Mouse (Mus musculus): ENCODE data around the gene Aloxe3. TPM values are rescaled to one million over a fixed set of nuclear protein-coding genes. Genes with fewer than 3 reads are reported as not detected.

Gene Aloxe3
- polyA plus RNA-seq, 1 experiment = 0.01 TPM

- Histone ChIP-seq H3K79me2 (ENCODE audit: control insufficient read depth, insufficient read depth) (no peaks in the 10 kb centered on the region), H3K36me3 (ENCODE audit: control insufficient read depth, insufficient read depth) (no peaks in the 10 kb centered on the region), H3K4me2 (ENCODE audit: low read depth) (no peak overlapping the region), H3ac (ENCODE audit: control insufficient read depth, insufficient read length) (no peak overlapping the region), H3K4me3 (no peak overlapping the region), H3K27me3 (ENCODE audit: control insufficient read depth, insufficient read depth, insufficient read length) (peaks cover 11% of the 10 kb centered on the region)
- no peak for TF ChIP-seq POLR2A (IDR thresholded peaks at IDR 0.05; ENCODE audit: insufficient read length, low read depth)
- no peak for TF ChIP-seq CEBPB (IDR thresholded peaks at IDR 0.05; ENCODE audit: insufficient read depth, poor library complexity, severe bottlenecking)
- no peak for TF ChIP-seq E2F4 (IDR thresholded peaks at IDR 0.05; ENCODE audit: insufficient read depth)
- TF ChIP-seq MYOD1 (IDR thresholded peaks at IDR 0.05; ENCODE audit: control insufficient read depth in 1 of 3, insufficient read length in 2 of 3, low read depth in 2 of 3) = no peak
- no peak for TF ChIP-seq TCF3 (IDR thresholded peaks at IDR 0.05; ENCODE audit: insufficient read length, low read depth)
- TF ChIP-seq MYOG (IDR thresholded peaks at IDR 0.05; ENCODE audit: control insufficient read depth in 1 of 3, insufficient read depth in 1 of 3, insufficient read length in 2 of 3, low read depth in 2 of 3) = no peak
- no peak for TF ChIP-seq USF1 (IDR thresholded peaks at IDR 0.05; ENCODE audit: low read depth)
- TF ChIP-seq POLR2AphosphoS2 (IDR thresholded peaks at IDR 0.05; ENCODE audit: insufficient read length, low read depth) = no peak
- TF ChIP-seq MAX (IDR thresholded peaks at IDR 0.05; ENCODE audit: low read depth) = no peak
- TF ChIP-seq SRF (IDR thresholded peaks at IDR 0.05; ENCODE audit: control insufficient read depth, insufficient read length, low read depth) = no peak
- no peak for TF ChIP-seq REST (IDR thresholded peaks at IDR 0.05; ENCODE audit: insufficient read depth, insufficient read length)
- no peak for TF ChIP-seq TCF12 (IDR thresholded peaks at IDR 0.05; ENCODE audit: insufficient read depth, poor library complexity, severe bottlenecking)
Measured at GRCm38 (mm10) chr11:69185936-69186335, 60.2 kb downstream of the Aloxe3 start.

- H3K4me2 ChIP-seq (ENCODE audit: low read depth) = no peak overlapping the region
- H3ac ChIP-seq (ENCODE audit: control insufficient read depth, insufficient read length) = no peak overlapping the region
- H3K27me3 ChIP-seq (ENCODE audit: control insufficient read depth, insufficient read depth, insufficient read length) = peaks cover 29% of the 10 kb centered on the region
- no peaks in the 10 kb centered on the region for H3K79me2 ChIP-seq (ENCODE audit: control insufficient read depth, insufficient read depth)
- no peaks in the 10 kb centered on the region for H3K36me3 ChIP-seq (ENCODE audit: control insufficient read depth, insufficient read depth)
- TF ChIP-seq E2F4 (IDR thresholded peaks at IDR 0.05; ENCODE audit: insufficient read depth) = no peak
- TF ChIP-seq POLR2A (IDR thresholded peaks at IDR 0.05; ENCODE audit: insufficient read length, low read depth) = no peak
- no peak for TF ChIP-seq TCF3 (IDR thresholded peaks at IDR 0.05; ENCODE audit: insufficient read length, low read depth)
- no peak for TF ChIP-seq MYOG (IDR thresholded peaks at IDR 0.05; ENCODE audit: control insufficient read depth in 1 of 3, insufficient read depth in 1 of 3, insufficient read length in 2 of 3, low read depth in 2 of 3)
- TF ChIP-seq REST (IDR thresholded peaks at IDR 0.05; ENCODE audit: insufficient read depth, insufficient read length) = no peak
- TF ChIP-seq MAX (IDR thresholded peaks at IDR 0.05; ENCODE audit: low read depth) = no peak
- no peak for TF ChIP-seq POLR2AphosphoS2 (IDR thresholded peaks at IDR 0.05; ENCODE audit: insufficient read length, low read depth)
- H3K4me3 ChIP-seq = no peak overlapping the region
Measured at GRCm38 (mm10) chr11:69192840-69193239, 67.1 kb downstream of the Aloxe3 start.

DNA sequence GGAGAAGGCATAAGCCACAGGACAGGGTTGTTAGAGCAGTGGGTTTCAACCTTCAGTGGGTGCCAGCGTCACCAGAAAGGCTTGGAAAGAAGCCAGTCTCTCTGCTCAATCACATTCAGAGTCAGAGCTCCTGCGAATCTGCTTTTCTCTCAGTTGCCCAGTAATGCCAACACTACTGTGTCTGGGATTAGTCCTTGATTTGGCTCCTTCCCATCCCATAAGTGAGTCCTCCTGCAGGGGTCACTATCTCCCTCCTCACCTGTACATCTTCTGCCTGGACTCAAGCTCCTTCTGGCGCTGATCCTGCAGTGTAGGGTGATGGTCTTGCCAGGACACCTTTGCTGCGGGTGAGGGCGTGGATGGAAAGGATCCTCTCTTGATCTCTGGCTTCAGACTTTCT is 71.1 kb downstream of the Aloxe3 start:
- Histone ChIP-seq H3K27me3 (ENCODE audit: control insufficient read depth, insufficient read depth, insufficient read length) (peaks cover 42% of the 10 kb centered on the region), H3K4me3 (no peak overlapping the region), H3K79me2 (ENCODE audit: control insufficient read depth, insufficient read depth) (no peaks in the 10 kb centered on the region), H3K36me3 (ENCODE audit: control insufficient read depth, insufficient read depth) (no peaks in the 10 kb centered on the region), H3ac (ENCODE audit: control insufficient read depth, insufficient read length) (no peak overlapping the region), H3K4me2 (ENCODE audit: low read depth) (no peak overlapping the region)
- TF ChIP-seq POLR2AphosphoS2 (IDR thresholded peaks at IDR 0.05; ENCODE audit: insufficient read length, low read depth) (no peak), MYOG (IDR thresholded peaks at IDR 0.05; ENCODE audit: control insufficient read depth in 1 of 3, insufficient read depth in 1 of 3, insufficient read length in 2 of 3, low read depth in 2 of 3) (no peak), E2F4 (IDR thresholded peaks at IDR 0.05; ENCODE audit: insufficient read depth) (no peak), TCF12 (IDR thresholded peaks at IDR 0.05; ENCODE audit: insufficient read depth, poor library complexity, severe bottlenecking) (no peak), SRF (IDR thresholded peaks at IDR 0.05; ENCODE audit: control insufficient read depth, insufficient read length, low read depth) (no peak), POLR2A (IDR thresholded peaks at IDR 0.05; ENCODE audit: insufficient read length, low read depth) (no peak), USF1 (IDR thresholded peaks at IDR 0.05; ENCODE audit: low read depth) (no peak), MYOD1 (IDR thresholded peaks at IDR 0.05; ENCODE audit: control insufficient read depth in 1 of 3, insufficient read length in 2 of 3, low read depth in 2 of 3) (no peak), CEBPB (IDR thresholded peaks at IDR 0.05; ENCODE audit: insufficient read depth, poor library complexity, severe bottlenecking) (no peak), REST (IDR thresholded peaks at IDR 0.05; ENCODE audit: insufficient read depth, insufficient read length) (no peak), MAX (IDR thresholded peaks at IDR 0.05; ENCODE audit: low read depth) (no peak), TCF3 (IDR thresholded peaks at IDR 0.05; ENCODE audit: insufficient read length, low read depth) (no peak)

GRCm38 (mm10) chr11:69197194-69197593 is 71.5 kb downstream of the Aloxe3 start:
- Histone ChIP-seq H3K27me3 (ENCODE audit: control insufficient read depth, insufficient read depth, insufficient read length) (peaks cover 46% of the 10 kb centered on the region), H3K4me3 (no peak overlapping the region)

GRCm38 (mm10) chr11:69197743-69198142 is 72.0 kb downstream of the Aloxe3 start, which contains the start of gene Alox8:
Alox8 (minus strand) TSS chr11:69197843.
- peaks cover 50% of the 10 kb centered on the region for H3K27me3 ChIP-seq (ENCODE audit: control insufficient read depth, insufficient read depth, insufficient read length)
- H3K4me3 ChIP-seq = no peak within 1 kb of the TSS

More at GRCm38 (mm10) chr11:69197194-69197593, 71.5 kb downstream of the Aloxe3 start:
- Histone ChIP-seq H3ac (ENCODE audit: control insufficient read depth, insufficient read length) (no peak overlapping the region), H3K4me2 (ENCODE audit: low read depth) (no peak overlapping the region), H3K36me3 (ENCODE audit: control insufficient read depth, insufficient read depth) (no peaks in the 10 kb centered on the region), H3K79me2 (ENCODE audit: control insufficient read depth, insufficient read depth) (no peaks in the 10 kb centered on the region)
- TF ChIP-seq TCF3 (IDR thresholded peaks at IDR 0.05; ENCODE audit: insufficient read length, low read depth) = no peak

More at GRCm38 (mm10) chr11:69197743-69198142, 72.0 kb downstream of the Aloxe3 start, which contains the start of gene Alox8:
- TF ChIP-seq MYOD1 (IDR thresholded peaks at IDR 0.05; ENCODE audit: control insufficient read depth in 1 of 3, insufficient read length in 2 of 3, low read depth in 2 of 3) = no peak
- no peak for TF ChIP-seq MYOG (IDR thresholded peaks at IDR 0.05; ENCODE audit: control insufficient read depth in 1 of 3, insufficient read depth in 1 of 3, insufficient read length in 2 of 3, low read depth in 2 of 3)
- Histone ChIP-seq H3K4me2 (ENCODE audit: low read depth) (no peak within 1 kb of the TSS), H3K79me2 (ENCODE audit: control insufficient read depth, insufficient read depth) (no peaks in the 10 kb centered on the region), H3ac (ENCODE audit: control insufficient read depth, insufficient read length) (no peak within 1 kb of the TSS), H3K36me3 (ENCODE audit: control insufficient read depth, insufficient read depth) (no peaks in the 10 kb centered on the region)

Other genes with a start within 250 kb of the Aloxe3 start
- gene Rnf222, start 237.3 kb upstream of the Aloxe3 start, polyA plus RNA-seq (2012; fragmentation: generic; extraction: Trizol) = not detected
- gene Rpl26, start 224.3 kb upstream of the Aloxe3 start, polyA plus RNA-seq (2012; fragmentation: generic; extraction: Trizol) = 695 TPM
- not detected for gene Odf4, start 198.8 kb upstream of the Aloxe3 start, polyA plus RNA-seq (2012; fragmentation: generic; extraction: Trizol)
- 0.49 TPM for gene Arhgef15, start 168.4 kb upstream of the Aloxe3 start, polyA plus RNA-seq (2012; fragmentation: generic; extraction: Trizol)
- 2.3 TPM for gene Slc25a35, start 157.8 kb upstream of the Aloxe3 start, polyA plus RNA-seq (2012; fragmentation: generic; extraction: Trizol)
- 56.4 TPM for gene Rangrf, start 150.7 kb upstream of the Aloxe3 start, polyA plus RNA-seq (2012; fragmentation: generic; extraction: Trizol)
- 9.1 TPM for gene Pfas, start 117.4 kb upstream of the Aloxe3 start, polyA plus RNA-seq (2012; fragmentation: generic; extraction: Trizol)
- gene Ctc1, start 110.0 kb upstream of the Aloxe3 start, polyA plus RNA-seq (2012; fragmentation: generic; extraction: Trizol) = 29.1 TPM
- 28.2 TPM for gene Aurkb, start 80.2 kb upstream of the Aloxe3 start, polyA plus RNA-seq (2012; fragmentation: generic; extraction: Trizol)
- 27.2 TPM for gene Borcs6, start 66.2 kb upstream of the Aloxe3 start, polyA plus RNA-seq (2012; fragmentation: generic; extraction: Trizol)
- gene Tmem107, start 55.1 kb upstream of the Aloxe3 start, polyA plus RNA-seq (2012; fragmentation: generic; extraction: Trizol) = 29.5 TPM
- gene Vamp2, start 37.4 kb upstream of the Aloxe3 start, polyA plus RNA-seq (2012; fragmentation: generic; extraction: Trizol) = 51.8 TPM
- gene Per1, start 30.7 kb upstream of the Aloxe3 start, polyA plus RNA-seq (2012; fragmentation: generic; extraction: Trizol) = 8.9 TPM
- 0.28 TPM for gene Hes7, start 5.5 kb upstream of the Aloxe3 start, polyA plus RNA-seq (2012; fragmentation: generic; extraction: Trizol)
- gene 9130213A22Rik, start 3.3 kb upstream of the Aloxe3 start, polyA plus RNA-seq (2012; fragmentation: generic; extraction: Trizol) = 0.78 TPM
- gene Alox12b, start 31.1 kb downstream of the Aloxe3 start, polyA plus RNA-seq (2012; fragmentation: generic; extraction: Trizol) = not detected
- not detected for gene Alox8, start 71.9 kb downstream of the Aloxe3 start, polyA plus RNA-seq (2012; fragmentation: generic; extraction: Trizol)
- not detected for gene Gucy2e, start 111.1 kb downstream of the Aloxe3 start, polyA plus RNA-seq (2012; fragmentation: generic; extraction: Trizol)
- gene Cntrob, start 197.9 kb downstream of the Aloxe3 start, polyA plus RNA-seq (2012; fragmentation: generic; extraction: Trizol) = 10.3 TPM
- 116 TPM for gene Trappc1, start 198.1 kb downstream of the Aloxe3 start, polyA plus RNA-seq (2012; fragmentation: generic; extraction: Trizol)
- gene Kcnab3, start 200.4 kb downstream of the Aloxe3 start, polyA plus RNA-seq (2012; fragmentation: generic; extraction: Trizol) = 2.0 TPM
- 2.5 TPM for gene Rnf227, start 214.6 kb downstream of the Aloxe3 start, polyA plus RNA-seq (2012; fragmentation: generic; extraction: Trizol)
- gene Chd3, start 243.5 kb downstream of the Aloxe3 start, polyA plus RNA-seq (2012; fragmentation: generic; extraction: Trizol) = 148 TPM

Data from myocyte (in vitro differentiated cells).